Mouse (Mus musculus): Measurements from ENCODE around the gene 5530401A14Rik. TPM values are rescaled to one million over a fixed set of nuclear protein-coding genes. Genes with fewer than 3 reads are reported as not detected.

Gene 5530401A14Rik
- polyA plus RNA-seq, 1 experiment from 2014 or later, result not detected

- no peak for ATAC-seq (ENCODE audit: insufficient number of reproducible peaks, insufficient read depth, low FRiP score, low read depth)
- H3K4me2 ChIP-seq (ENCODE audit: low read length), result no peak overlapping the region
- H3K4me1 ChIP-seq (ENCODE audit: control insufficient read depth in 2 of 2, insufficient read depth in 2 of 2, low read length in 2 of 2), result no peaks in the 10 kb centered on the region
- WGBS, result 73% methylated on average over 3 of the region's 3 CpGs
- no peaks in the 10 kb centered on the region for H3K36me3 ChIP-seq (ENCODE audit: control insufficient read depth, insufficient read depth, low read length)
- H3K9ac ChIP-seq (ENCODE audit: low read length), result no peak overlapping the region
- no peak overlapping the region for H3K27ac ChIP-seq (replicated peaks in 1 of 2; ENCODE audit: control insufficient read depth in 1 of 2, insufficient read depth in 1 of 2, low read depth in 2 of 2, low read length in 2 of 2)
- no peak overlapping the region for H3K4me3 ChIP-seq (ENCODE audit: control insufficient read depth in 1 of 2, insufficient read depth in 1 of 2, low read depth in 1 of 2, low read length in 2 of 2)
- H3K9me3 ChIP-seq (ENCODE audit: control insufficient read depth, low read length), result no peaks in the 10 kb centered on the region
- H3K27me3 ChIP-seq (ENCODE audit: control insufficient read depth, insufficient read depth, low read length), result no peaks in the 10 kb centered on the region
Measured at GRCm38 (mm10) chr11:81845686-81846036, 14.8 kb upstream of the 5530401A14Rik start.

GRCm38 (mm10) chr11:81847773-81848490 lies 12.5 kb upstream of the 5530401A14Rik start:
- no peaks in the 10 kb centered on the region for H3K9me3 ChIP-seq (ENCODE audit: control insufficient read depth, low read length)
- H3K27me3 ChIP-seq (ENCODE audit: control insufficient read depth, insufficient read depth, low read length), result no peaks in the 10 kb centered on the region
- H3K36me3 ChIP-seq (ENCODE audit: control insufficient read depth, insufficient read depth, low read length), result no peaks in the 10 kb centered on the region
- H3K4me2 ChIP-seq (ENCODE audit: low read length), result no peak overlapping the region
- ATAC-seq (ENCODE audit: insufficient number of reproducible peaks, insufficient read depth, low FRiP score, low read depth), result no peak
- H3K27ac ChIP-seq (replicated peaks in 1 of 2; ENCODE audit: control insufficient read depth in 1 of 2, insufficient read depth in 1 of 2, low read depth in 2 of 2, low read length in 2 of 2), result no peak overlapping the region
- H3K4me3 ChIP-seq (ENCODE audit: control insufficient read depth in 1 of 2, insufficient read depth in 1 of 2, low read depth in 1 of 2, low read length in 2 of 2), result no peak overlapping the region
- WGBS, result 57% methylated on average over 1 of the region's 1 CpGs
- H3K9ac ChIP-seq (ENCODE audit: low read length), result no peak overlapping the region
- H3K4me1 ChIP-seq (ENCODE audit: control insufficient read depth in 2 of 2, insufficient read depth in 2 of 2, low read length in 2 of 2), result no peaks in the 10 kb centered on the region

- Histone ChIP-seq H3K4me2 (ENCODE audit: low read length) (no peak overlapping the region), H3K4me1 (ENCODE audit: control insufficient read depth in 2 of 2, insufficient read depth in 2 of 2, low read length in 2 of 2) (no peaks in the 10 kb centered on the region), H3K27me3 (ENCODE audit: control insufficient read depth, insufficient read depth, low read length) (no peaks in the 10 kb centered on the region), H3K9ac (ENCODE audit: low read length) (no peak overlapping the region), H3K36me3 (ENCODE audit: control insufficient read depth, insufficient read depth, low read length) (no peaks in the 10 kb centered on the region), H3K9me3 (ENCODE audit: control insufficient read depth, low read length) (no peaks in the 10 kb centered on the region), H3K27ac (replicated peaks in 1 of 2; ENCODE audit: control insufficient read depth in 1 of 2, insufficient read depth in 1 of 2, low read depth in 2 of 2, low read length in 2 of 2) (no peak overlapping the region), H3K4me3 (ENCODE audit: control insufficient read depth in 1 of 2, insufficient read depth in 1 of 2, low read depth in 1 of 2, low read length in 2 of 2) (no peak overlapping the region)
- 57% methylated on average over 10 of the region's 10 CpGs for WGBS
- no peak for ATAC-seq (ENCODE audit: insufficient number of reproducible peaks, insufficient read depth, low FRiP score, low read depth)
Measured at GRCm38 (mm10) chr11:81865661-81866382, 5.3 kb downstream of the 5530401A14Rik start.

GRCm38 (mm10) chr11:81871506-81872213 lies 11.2 kb downstream of the 5530401A14Rik start:
- Histone ChIP-seq H3K27me3 (ENCODE audit: control insufficient read depth, insufficient read depth, low read length) (no peaks in the 10 kb centered on the region), H3K9me3 (ENCODE audit: control insufficient read depth, low read length) (no peaks in the 10 kb centered on the region), H3K4me3 (ENCODE audit: control insufficient read depth in 1 of 2, insufficient read depth in 1 of 2, low read depth in 1 of 2, low read length in 2 of 2) (no peak overlapping the region), H3K4me1 (ENCODE audit: control insufficient read depth in 2 of 2, insufficient read depth in 2 of 2, low read length in 2 of 2) (peaks cover 0 to 4% of the 10 kb centered on the region in 2 experiments; a peak in 1 of 4 replicates), H3K9ac (ENCODE audit: low read length) (no peak overlapping the region), H3K27ac (replicated peaks in 1 of 2; ENCODE audit: control insufficient read depth in 1 of 2, insufficient read depth in 1 of 2, low read depth in 2 of 2, low read length in 2 of 2) (no peak overlapping the region), H3K4me2 (ENCODE audit: low read length) (no peak overlapping the region), H3K36me3 (ENCODE audit: control insufficient read depth, insufficient read depth, low read length) (no peaks in the 10 kb centered on the region)
- 27% methylated on average over 9 of the region's 9 CpGs for WGBS
- no peak; the same call in 1 of the 2 replicates for ATAC-seq (ENCODE audit: insufficient number of reproducible peaks, insufficient read depth, low FRiP score, low read depth)

GRCm38 (mm10) chr11:81896511-81896910 lies 36.0 kb downstream of the 5530401A14Rik start:
- no peak for ATAC-seq (ENCODE audit: insufficient number of reproducible peaks, insufficient read depth, low FRiP score, low read depth)
- WGBS, result 85% methylated on average over 6 of the region's 6 CpGs
- no peaks in the 10 kb centered on the region for H3K27me3 ChIP-seq (ENCODE audit: control insufficient read depth, insufficient read depth, low read length)
- H3K27ac ChIP-seq (replicated peaks in 1 of 2; ENCODE audit: control insufficient read depth in 1 of 2, insufficient read depth in 1 of 2, low read depth in 2 of 2, low read length in 2 of 2), result no peak overlapping the region
- H3K4me2 ChIP-seq (ENCODE audit: low read length), result no peak overlapping the region
- no peaks in the 10 kb centered on the region for H3K9me3 ChIP-seq (ENCODE audit: control insufficient read depth, low read length)
- H3K9ac ChIP-seq (ENCODE audit: low read length), result no peak overlapping the region
- no peak overlapping the region for H3K4me3 ChIP-seq (ENCODE audit: control insufficient read depth in 1 of 2, insufficient read depth in 1 of 2, low read depth in 1 of 2, low read length in 2 of 2)
- H3K36me3 ChIP-seq (ENCODE audit: control insufficient read depth, insufficient read depth, low read length), result no peaks in the 10 kb centered on the region
- no peaks in the 10 kb centered on the region for H3K4me1 ChIP-seq (ENCODE audit: control insufficient read depth in 2 of 2, insufficient read depth in 2 of 2, low read length in 2 of 2)

- Histone ChIP-seq H3K4me1 (ENCODE audit: control insufficient read depth in 2 of 2, insufficient read depth in 2 of 2, low read length in 2 of 2) (no peaks in the 10 kb centered on the region), H3K27ac (replicated peaks in 1 of 2; ENCODE audit: control insufficient read depth in 1 of 2, insufficient read depth in 1 of 2, low read depth in 2 of 2, low read length in 2 of 2) (no peak overlapping the region), H3K9ac (ENCODE audit: low read length) (no peak overlapping the region), H3K27me3 (ENCODE audit: control insufficient read depth, insufficient read depth, low read length) (no peaks in the 10 kb centered on the region), H3K4me3 (ENCODE audit: control insufficient read depth in 1 of 2, insufficient read depth in 1 of 2, low read depth in 1 of 2, low read length in 2 of 2) (no peak overlapping the region), H3K4me2 (ENCODE audit: low read length) (no peak overlapping the region), H3K36me3 (ENCODE audit: control insufficient read depth, insufficient read depth, low read length) (no peaks in the 10 kb centered on the region), H3K9me3 (ENCODE audit: control insufficient read depth, low read length) (no peaks in the 10 kb centered on the region)
- ATAC-seq (ENCODE audit: insufficient number of reproducible peaks, insufficient read depth, low FRiP score, low read depth), result no peak
- WGBS, result 9% methylated on average over 8 of the region's 8 CpGs
Measured at GRCm38 (mm10) chr11:81897547-81898354, 37.3 kb downstream of the 5530401A14Rik start.

- no peaks in the 10 kb centered on the region for H3K36me3 ChIP-seq (ENCODE audit: control insufficient read depth, insufficient read depth, low read length)
- H3K9ac ChIP-seq (ENCODE audit: low read length), result no peak overlapping the region
- no peaks in the 10 kb centered on the region for H3K9me3 ChIP-seq (ENCODE audit: control insufficient read depth, low read length)
- H3K4me1 ChIP-seq (ENCODE audit: control insufficient read depth in 2 of 2, insufficient read depth in 2 of 2, low read length in 2 of 2), result no peaks in the 10 kb centered on the region
- ATAC-seq (ENCODE audit: insufficient number of reproducible peaks, insufficient read depth, low FRiP score, low read depth), result no peak
- no peak overlapping the region for H3K27ac ChIP-seq (replicated peaks in 1 of 2; ENCODE audit: control insufficient read depth in 1 of 2, insufficient read depth in 1 of 2, low read depth in 2 of 2, low read length in 2 of 2)
- H3K4me2 ChIP-seq (ENCODE audit: low read length), result no peak overlapping the region
- no peaks in the 10 kb centered on the region for H3K27me3 ChIP-seq (ENCODE audit: control insufficient read depth, insufficient read depth, low read length)
- no peak overlapping the region for H3K4me3 ChIP-seq (ENCODE audit: control insufficient read depth in 1 of 2, insufficient read depth in 1 of 2, low read depth in 1 of 2, low read length in 2 of 2)
Measured at GRCm38 (mm10) chr11:81902318-81902717, 41.8 kb downstream of the 5530401A14Rik start.

Data from heart, embryonic 14.5 days (tissue).